Mouse (Mus musculus): ENCODE measurements around the gene Gm21454.
"Not testable (repeated sequence)": the region's sequence is repeated elsewhere in the genome, so short reads cannot be mapped to it uniquely, and the experiment has no call there.

Gm21454 gene

DNA sequence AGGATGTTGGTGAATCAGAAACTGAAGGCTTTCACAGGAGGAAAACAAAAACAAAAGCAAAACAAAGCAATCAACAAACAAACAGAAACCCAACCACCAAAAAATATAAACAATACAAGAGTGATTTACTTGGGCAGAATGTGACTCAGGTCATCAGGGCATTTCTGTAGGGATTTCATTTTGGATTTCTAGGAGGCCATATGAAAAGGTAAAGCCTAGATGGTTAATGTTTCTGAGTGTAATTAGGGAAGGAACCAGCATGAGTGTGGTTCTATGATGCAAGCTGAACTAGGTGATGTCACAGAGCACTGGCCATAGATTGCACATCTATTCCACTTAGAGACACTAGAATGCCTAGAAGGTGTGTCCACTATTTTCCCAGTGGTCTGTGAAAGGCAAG lies at the start of gene Gm21454, which contains the start of gene Gm21440:
Gene Gm21454, plus strand, starts transcription at position 352 of the 400 bp plus-strand sequence.
Gene Gm21440, plus strand, starts transcription at position 301 of the 400 bp plus-strand sequence.
- DNase-seq, result not testable (repeated sequence)

DNA sequence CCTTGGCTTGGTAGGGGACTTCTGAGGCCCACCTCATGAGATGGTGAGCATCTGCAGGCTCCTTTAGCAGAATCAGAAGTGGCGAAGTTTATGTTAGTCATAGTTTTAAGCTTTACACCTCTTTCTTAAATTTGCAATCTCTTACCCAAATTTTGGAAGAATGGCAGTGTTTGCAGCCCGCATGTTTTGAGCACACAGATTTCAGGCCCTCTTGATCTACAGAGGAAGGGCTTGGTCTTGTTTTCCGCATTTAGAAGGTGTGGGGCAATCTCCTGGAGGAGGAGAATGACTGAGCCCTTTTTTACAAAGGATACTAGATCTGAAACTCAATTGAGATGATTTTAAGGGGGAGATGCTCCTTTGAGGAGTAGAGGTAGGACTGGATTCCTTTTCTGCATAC lies 28.4 kb upstream of the Gm21454 start, which contains the start of gene Gm21828:
Gene Gm21828, minus strand, starts transcription at position 101 of the 400 bp plus-strand sequence.
- not testable (repeated sequence) for DNase-seq

- not testable (repeated sequence) for DNase-seq
These were observed 96.7 kb downstream of the Gm21454 start, which contains the start of gene Gm21725 for GRCm38 (mm10) chrY:13348963-13349362. Gene Gm21725 (minus strand): TSS chrY:13349063.
